Mouse (Mus musculus): ENCODE data around the gene Lrp2. TPM values are rescaled to one million over a fixed set of nuclear protein-coding genes. Genes with fewer than 3 reads are reported as not detected.

Lrp2 gene
- total RNA-seq, 2 experiments from 2014 or later = 0.09 TPM; not detected in 1

Other genes starting within 250 kb of the Lrp2 start
- not detected for gene Abcb11, start 243.4 kb downstream of the Lrp2 start, total RNA-seq (2021)
- under 1 TPM in 1 of 2 experiments, not detected in 1; 0.09 TPM for gene Dhrs9, start 205.6 kb downstream of the Lrp2 start, total RNA-seq (2021)
- 10 to 100 TPM; 21.1 to 29.8 TPM for gene Bbs5, start 61.1 kb upstream of the Lrp2 start, total RNA-seq (2021)
- under 1 TPM; 0.69 to 0.86 TPM for gene Klhl41, start 84.1 kb upstream of the Lrp2 start, total RNA-seq (2021)
- 10 to 100 TPM; 14.9 to 15.5 TPM for gene Fastkd1, start 127.5 kb upstream of the Lrp2 start, total RNA-seq (2021)
- gene Ppig, start 136.5 kb upstream of the Lrp2 start, total RNA-seq (2021) = 10 to 100 TPM; 51.2 to 67.6 TPM
- gene Ccdc173, start 203.5 kb upstream of the Lrp2 start, total RNA-seq (2021) = 1 to 10 TPM; 2.4 to 3.1 TPM
- 10 to 100 TPM; 20.3 to 24.5 TPM for gene Phospho2, start 203.6 kb upstream of the Lrp2 start, total RNA-seq (2021)
- gene Klhl23, start 235.9 kb upstream of the Lrp2 start, total RNA-seq (2021) = 10 to 100 TPM; 54.4 to 57.9 TPM

All from left cerebral cortex, postnatal 36 days (tissue).